Mouse (Mus musculus) c-Kit-positive CD71-positive TER-119-positive erythroid progenitor cells, embryonic 14.5 days (primary cell): Measurements from ENCODE around the gene Iscu.
"Not testable (repeated sequence)": the region's sequence is repeated elsewhere in the genome, so short reads cannot be mapped to it uniquely, and the experiment has no call there.

Experiments
- DNase-seq: peaks from one replicate; pipeline ENCODE4 v3.0.0-alpha.2; 2013; ENCODE audit warnings: low spot score

Iscu gene

GRCm38 (mm10) chr5:113755347-113756030 lies 17.1 kb upstream of the Iscu start:
- DNase-seq: no peak

- DNase-seq: no peak
These were observed 11.0 kb upstream of the Iscu start for GRCm38 (mm10) chr5:113761585-113761984.

GRCm38 (mm10) chr5:113764426-113764825 lies 8.1 kb upstream of the Iscu start:
- DNase-seq: no peak

GRCm38 (mm10) chr5:113765641-113766526 lies 6.7 kb upstream of the Iscu start:
- DNase-seq: no peak

GRCm38 (mm10) chr5:113768806-113769205 lies 3.7 kb upstream of the Iscu start:
- DNase-seq: no peak

DNA sequence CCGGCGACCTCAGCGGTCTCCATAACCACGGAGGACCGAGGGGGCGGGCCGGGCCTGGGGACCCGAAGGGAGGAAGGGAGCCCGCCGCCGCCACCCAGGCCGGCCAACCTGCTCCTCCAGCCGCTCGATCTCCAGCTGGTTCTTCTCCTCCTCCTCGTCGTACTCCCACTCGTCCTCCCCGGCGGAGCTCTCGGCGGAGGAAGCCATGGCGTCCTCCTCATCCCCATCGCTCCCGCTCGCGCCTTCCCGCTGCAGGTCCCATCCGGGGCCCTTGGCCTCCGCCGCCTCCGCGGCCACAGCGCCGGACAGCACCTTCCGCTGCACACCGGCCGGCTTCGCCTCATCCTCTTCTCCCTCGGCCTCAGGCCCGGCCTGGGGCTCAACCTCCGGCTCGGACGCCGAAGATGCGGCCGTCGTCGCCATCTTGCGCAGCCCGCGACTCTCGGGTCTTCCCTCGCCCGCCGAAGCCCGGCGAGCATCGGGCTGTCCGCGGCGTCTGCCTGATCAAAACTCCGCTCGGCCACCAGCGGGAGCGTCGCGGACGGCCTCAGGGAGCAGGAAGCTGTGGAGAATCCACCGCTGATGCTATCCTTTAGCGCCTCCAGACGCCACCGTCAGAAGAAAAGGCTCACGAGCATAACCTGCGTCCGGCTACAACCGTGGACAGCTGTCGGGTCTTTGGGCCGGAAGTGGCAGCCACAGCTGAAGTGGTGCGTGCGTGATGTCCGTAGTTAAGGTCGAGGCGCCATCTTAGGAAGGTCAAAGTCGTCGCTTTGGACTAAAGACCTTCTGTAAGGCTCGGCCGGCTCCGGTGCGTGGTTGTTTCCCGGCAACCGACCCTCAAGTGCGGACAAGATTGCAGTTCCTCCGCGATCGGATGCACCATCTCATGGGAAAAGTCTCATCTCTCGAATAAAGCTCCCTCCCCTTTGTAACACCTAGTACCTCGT lies 1.1 kb upstream of the Iscu start:
- peak; percentile 87 for DNase-seq

- DNase-seq: peak; percentile 26
These were observed 464 bp downstream of the Iscu start for GRCm38 (mm10) chr5:113772905-113773519.

- DNase-seq: peak; percentile 87
These were observed 1.1 kb downstream of the Iscu start for GRCm38 (mm10) chr5:113773664-113774063.

DNA sequence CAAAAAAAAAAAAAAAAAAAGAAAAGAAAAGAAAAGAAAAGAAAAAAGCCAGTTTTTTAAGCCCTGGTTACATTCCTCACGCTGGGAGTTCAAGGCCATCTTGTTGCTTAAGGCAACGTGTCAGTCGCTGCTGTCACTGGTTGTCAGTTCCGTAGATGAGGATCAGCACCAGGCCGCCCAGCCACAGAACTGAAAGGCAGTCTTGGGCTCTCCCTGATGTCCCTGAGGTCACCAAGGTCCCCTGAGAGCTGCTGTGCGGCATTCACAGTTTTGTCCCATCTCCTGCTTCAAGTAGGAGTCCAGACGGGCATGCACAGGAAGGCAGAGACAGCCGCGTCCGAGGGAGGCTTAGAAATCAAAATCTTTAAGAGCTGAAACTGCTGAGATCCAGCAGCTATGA lies 3.0 kb downstream of the Iscu start:
- DNase-seq: no peak

DNA sequence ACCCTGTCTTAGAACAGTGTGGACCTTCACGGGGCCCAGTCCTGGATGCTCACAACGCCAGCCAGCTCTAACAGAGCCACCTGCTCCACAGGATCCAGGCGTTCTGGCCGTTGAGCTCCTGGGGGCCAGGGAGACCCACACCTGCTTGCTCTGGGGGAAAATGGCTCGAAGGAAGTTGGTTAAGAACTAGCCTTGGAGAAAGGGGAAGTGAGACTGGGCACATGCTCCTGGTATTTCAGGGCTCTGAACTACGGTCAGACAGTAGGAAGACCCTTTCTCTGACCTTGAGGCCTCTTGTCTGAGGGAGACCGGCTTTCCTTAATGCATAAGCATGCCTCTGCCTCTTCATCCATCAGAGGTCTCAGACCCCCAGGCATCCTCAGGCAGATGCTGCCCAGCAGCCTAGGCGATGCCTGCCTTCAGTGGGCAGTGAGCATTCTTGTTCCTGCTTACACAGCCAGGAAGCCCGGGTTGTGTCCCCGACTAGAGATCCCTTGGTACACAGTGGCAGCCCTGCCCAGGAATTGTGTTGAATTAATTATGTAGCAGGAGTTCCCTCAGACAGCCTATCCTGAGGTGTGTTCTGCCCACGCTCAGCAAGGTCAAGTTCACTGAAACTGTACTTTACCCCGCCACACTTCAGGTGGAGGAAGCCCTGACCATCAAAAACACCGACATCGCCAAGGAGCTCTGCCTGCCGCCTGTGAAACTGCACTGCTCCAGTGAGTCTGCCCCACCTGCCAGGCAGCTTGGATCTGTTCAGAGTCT lies 3.8 kb downstream of the Iscu start:
- DNase-seq: no peak

DNA sequence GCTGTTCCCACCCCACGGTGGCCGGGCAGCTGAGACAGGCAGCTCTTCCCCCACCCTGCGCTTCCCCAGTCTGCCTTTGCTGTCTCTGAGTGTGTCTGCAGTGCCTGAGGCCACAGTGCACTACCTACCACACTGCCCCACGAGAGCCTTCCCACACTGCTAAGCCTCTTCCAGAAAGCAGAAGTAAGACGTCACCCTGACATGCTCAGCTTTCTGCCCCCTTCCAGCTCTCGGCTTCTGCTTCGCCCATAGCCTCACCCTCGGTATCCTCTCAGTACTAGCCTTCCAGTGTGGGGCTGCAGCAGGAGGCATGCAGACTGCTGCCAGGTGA lies 4.3 kb downstream of the Iscu start:
- DNase-seq: no peak

- not testable (repeated sequence) for DNase-seq
These were observed 5.2 kb downstream of the Iscu start for GRCm38 (mm10) chr5:113777728-113778127.

DNA sequence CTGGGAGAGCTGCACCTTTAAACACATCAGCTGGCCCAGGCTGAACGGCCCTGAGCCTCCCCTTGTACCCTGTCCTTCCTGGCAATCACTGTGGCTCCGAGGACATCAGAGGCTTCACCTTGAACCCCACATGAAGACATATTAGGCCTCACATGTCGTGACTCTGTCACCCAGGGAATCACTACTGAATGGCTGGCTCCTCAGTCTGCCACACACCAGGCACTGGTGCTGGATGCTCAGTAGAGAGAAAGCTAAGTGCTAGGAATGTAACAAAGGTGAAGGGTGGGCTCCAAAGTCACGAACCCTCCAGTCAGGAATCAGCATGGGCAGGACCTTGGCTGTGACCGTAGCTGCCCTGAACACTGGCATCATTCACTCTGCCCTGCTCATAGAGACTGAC lies 7.0 kb downstream of the Iscu start:
- DNase-seq: no peak

- no peak for DNase-seq
These were observed 7.7 kb downstream of the Iscu start for GRCm38 (mm10) chr5:113780082-113780752.

GRCm38 (mm10) chr5:113780763-113781162 lies 8.2 kb downstream of the Iscu start:
- DNase-seq: no peak

- DNase-seq: no peak
These were observed 8.7 kb downstream of the Iscu start for GRCm38 (mm10) chr5:113781254-113781653.

- DNase-seq: no peak
These were observed 9.3 kb downstream of the Iscu start for GRCm38 (mm10) chr5:113781875-113782274.

DNA sequence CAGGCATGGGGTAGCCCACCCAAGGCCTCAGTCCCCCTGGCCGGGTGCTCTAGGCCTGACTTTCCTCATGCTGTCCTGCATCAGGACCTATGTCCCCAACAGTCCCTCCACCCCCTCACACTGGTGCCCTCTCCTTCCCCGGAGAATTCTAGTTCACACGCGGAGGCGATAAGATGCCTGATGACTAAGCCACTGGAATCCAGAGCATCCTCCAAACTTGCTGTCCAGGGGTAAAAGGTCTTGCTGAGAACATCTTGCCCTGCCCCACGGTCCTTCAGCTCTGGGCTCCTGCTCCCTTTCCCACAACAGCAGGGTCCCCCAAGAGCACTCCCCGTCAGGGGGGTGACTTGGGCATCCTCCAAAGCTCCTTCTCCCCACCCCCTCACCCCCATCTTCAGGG lies 10.1 kb downstream of the Iscu start:
- no peak for DNase-seq

- no peak for DNase-seq
These were observed 11.0 kb downstream of the Iscu start for GRCm38 (mm10) chr5:113783581-113784001.

- DNase-seq: not testable (repeated sequence)
These were observed 11.6 kb downstream of the Iscu start for GRCm38 (mm10) chr5:113784104-113784503.

DNA sequence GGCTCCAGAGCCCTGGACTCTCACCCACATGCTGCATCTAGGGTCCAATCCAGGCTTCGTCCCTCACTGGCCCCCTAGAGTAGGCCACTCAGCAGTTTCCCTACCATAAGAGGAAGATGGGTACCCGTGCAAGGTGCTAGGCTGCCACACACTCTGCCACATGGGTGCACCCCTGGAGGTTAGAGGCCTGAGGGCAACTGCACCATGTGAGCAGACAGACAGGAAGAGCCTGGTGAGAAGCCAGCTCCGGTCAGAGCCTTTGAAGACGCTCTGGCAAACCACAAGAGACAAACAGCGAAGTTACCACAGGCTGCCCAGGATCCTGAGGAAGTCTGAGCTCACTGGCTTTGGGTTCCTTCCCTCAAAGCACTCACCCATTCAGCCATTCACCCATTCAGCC lies 14.4 kb downstream of the Iscu start:
- DNase-seq: no peak
